Mouse (Mus musculus) neural tube, embryonic 12.5 days (tissue): ENCODE data around the gene Hes7. TPM values are rescaled to one million over a fixed set of nuclear protein-coding genes. Genes with fewer than 3 reads are reported as not detected.

Experiments used
- ATAC-seq: fragments of 200-750 bp; cut with Nextera tagmentation; 2 replicates; pipeline ENCODE4 v1.8.0; 2017; ENCODE audit warnings: low read depth, mild to moderate bottlenecking, moderate TSS enrichment, moderate library complexity; ENCODE audit not compliant: low FRiP score
- H3K27ac ChIP-seq: fragments of 300-500 bp; sonication (generic); 2 replicates; pipeline ENCODE4 v1.5.1; 2016
- H3K27me3 ChIP-seq: fragments of 300-500 bp; sonication (generic); replicated peaks from 2 replicates; pipeline ENCODE4 v1.6.1; 2016; ENCODE audit warnings: mild to moderate bottlenecking
- H3K36me3 ChIP-seq: fragments of 300-500 bp; sonication (generic); 2 replicates; pipeline ENCODE4 v1.6.1; 2016; ENCODE audit warnings: mild to moderate bottlenecking
- H3K4me1 ChIP-seq: fragments of 300-500 bp; sonication (generic); 2 replicates; pipeline ENCODE4 v1.6.1; 2016
- H3K4me2 ChIP-seq: fragments of 300-500 bp; sonication (generic); replicated peaks from 2 replicates; pipeline ENCODE4 v1.6.1; 2016; ENCODE audit warnings: mild to moderate bottlenecking
- H3K4me3 ChIP-seq: fragments of 300-500 bp; sonication (generic); 2 replicates; pipeline ENCODE4 v1.5.1; 2016
- H3K9ac ChIP-seq: fragments of 300-500 bp; sonication (generic); 2 replicates; pipeline ENCODE4 v1.6.1; 2016; ENCODE audit warnings: mild to moderate bottlenecking
- H3K9me3 ChIP-seq: fragments of 300-500 bp; sonication (generic); 2 replicates; pipeline ENCODE4 v1.6.1; 2016; ENCODE audit warnings: mild to moderate bottlenecking
- WGBS: fragments of 180-500 bp; shearing (Covaris S2); methylation state at CpG from one replicate; pipeline ENCODE4 v1.1.7; 2016; 5-methylcytosine and 5-hydroxymethylcytosine counted together
- polyA plus RNA-seq: library from polyadenylated mRNA; unstranded; fragments of >200 nt; fragmentation: Nextera tagmentation; extraction: Ambion mirVana; gene quantifications from 2 replicates; pipeline ENCODE4 v1.2.1, GENCODE M21; 2016

The Hes7 gene
- polyA plus RNA-seq, 1 experiment from 2014 or later = 0.28 TPM

- H3K9ac ChIP-seq = no peak overlapping the region
- no peak for ATAC-seq
- no peak overlapping the region for H3K4me2 ChIP-seq
- WGBS = 81% methylated on average over 2 of the region's 2 CpGs
- no peaks in the 10 kb centered on the region for H3K27me3 ChIP-seq
- peaks cover 87% of the 10 kb centered on the region for H3K36me3 ChIP-seq
- H3K27ac ChIP-seq = no peak overlapping the region
- no peaks in the 10 kb centered on the region for H3K9me3 ChIP-seq
- H3K4me1 ChIP-seq = no peaks in the 10 kb centered on the region
- H3K4me3 ChIP-seq = no peak overlapping the region
These were observed 14.4 kb upstream of the Hes7 start for GRCm38 (mm10) chr11:69105796-69106195.

GRCm38 (mm10) chr11:69106299-69106698 lies 13.9 kb upstream of the Hes7 start:
- Histone ChIP-seq H3K4me1 (no peaks in the 10 kb centered on the region), H3K4me2 (no peak overlapping the region), H3K4me3 (no peak overlapping the region), H3K9me3 (no peaks in the 10 kb centered on the region), H3K9ac (no peak overlapping the region), H3K36me3 (peaks cover 82% of the 10 kb centered on the region), H3K27ac (no peak overlapping the region), H3K27me3 (no peaks in the 10 kb centered on the region)
- no peak for ATAC-seq
- WGBS = 94% methylated on average over 11 of the region's 11 CpGs

DNA sequence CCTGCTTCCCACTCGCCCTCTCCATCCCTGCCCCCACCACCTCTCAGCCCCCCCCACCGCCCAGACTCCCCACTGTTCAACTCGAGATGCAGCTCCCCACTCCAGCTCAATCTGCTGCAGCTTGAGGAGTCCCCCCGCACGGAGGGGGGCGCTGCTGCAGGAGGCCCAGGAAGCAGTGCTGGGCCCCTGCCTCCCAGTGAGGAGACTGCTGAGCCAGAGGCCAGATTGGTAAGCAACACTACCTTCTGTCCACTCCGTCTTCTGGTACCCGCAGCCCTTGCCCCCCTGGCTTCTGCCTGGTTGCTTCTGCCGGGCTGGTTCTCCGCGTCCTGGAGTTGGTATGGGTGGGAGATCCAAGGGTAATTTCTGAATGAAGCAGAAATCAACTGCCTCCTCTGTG lies 13.4 kb upstream of the Hes7 start:
- Histone ChIP-seq H3K9ac (no peak overlapping the region), H3K9me3 (no peaks in the 10 kb centered on the region), H3K27ac (no peak overlapping the region), H3K36me3 (peaks cover 77% of the 10 kb centered on the region), H3K4me3 (no peak overlapping the region), H3K27me3 (no peaks in the 10 kb centered on the region), H3K4me1 (no peaks in the 10 kb centered on the region), H3K4me2 (no peak overlapping the region)
- 92% methylated on average over 11 of the region's 11 CpGs for WGBS
- ATAC-seq = no peak

GRCm38 (mm10) chr11:69107676-69108075 lies 12.5 kb upstream of the Hes7 start:
- no peaks in the 10 kb centered on the region for H3K9me3 ChIP-seq
- no peak overlapping the region for H3K9ac ChIP-seq
- H3K4me3 ChIP-seq = no peak overlapping the region
- no peaks in the 10 kb centered on the region for H3K4me1 ChIP-seq
- H3K27ac ChIP-seq = no peak overlapping the region
- ATAC-seq = no peak
- 92% methylated on average over 11 of the region's 11 CpGs for WGBS
- H3K36me3 ChIP-seq = peaks cover 69% of the 10 kb centered on the region
- no peaks in the 10 kb centered on the region for H3K27me3 ChIP-seq
- no peak overlapping the region for H3K4me2 ChIP-seq

DNA sequence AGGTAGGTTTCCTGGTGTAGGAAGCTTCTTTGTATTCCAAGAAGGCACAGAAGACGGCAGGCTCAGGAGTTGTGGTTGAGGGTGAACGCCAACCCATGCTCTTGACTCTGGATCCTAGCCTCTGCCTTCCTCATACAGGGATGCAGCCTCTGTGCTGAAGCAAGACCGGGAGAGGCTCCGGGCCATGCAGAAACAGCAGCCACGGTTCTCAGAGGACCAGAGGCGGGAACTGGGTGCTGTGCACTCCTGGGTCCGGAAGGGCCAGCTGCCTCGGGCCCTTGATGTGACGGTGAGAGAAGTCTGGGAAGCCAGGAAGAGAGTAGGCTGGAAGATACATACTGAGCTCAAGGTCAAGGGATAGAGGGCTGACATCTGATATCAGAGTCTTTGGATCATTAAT lies 12.0 kb upstream of the Hes7 start:
- WGBS = 94% methylated on average over 9 of the region's 9 CpGs
- ATAC-seq = no peak
- H3K27ac ChIP-seq = no peak overlapping the region
- no peak overlapping the region for H3K9ac ChIP-seq
- H3K27me3 ChIP-seq = no peaks in the 10 kb centered on the region
- no peaks in the 10 kb centered on the region for H3K9me3 ChIP-seq
- no peaks in the 10 kb centered on the region for H3K4me1 ChIP-seq
- H3K36me3 ChIP-seq = peaks cover 63% of the 10 kb centered on the region
- H3K4me3 ChIP-seq = no peak overlapping the region
- H3K4me2 ChIP-seq = no peak overlapping the region

- Histone ChIP-seq H3K9ac (no peak overlapping the region), H3K27ac (no peak overlapping the region), H3K9me3 (no peaks in the 10 kb centered on the region), H3K4me1 (no peaks in the 10 kb centered on the region), H3K36me3 (peaks cover 53% of the 10 kb centered on the region), H3K27me3 (no peaks in the 10 kb centered on the region), H3K4me2 (no peak overlapping the region), H3K4me3 (no peak overlapping the region)
- no peak for ATAC-seq
- 83% methylated on average over 13 of the region's 13 CpGs for WGBS
These were observed 10.9 kb upstream of the Hes7 start for GRCm38 (mm10) chr11:69109032-69109900.

- Histone ChIP-seq H3K4me3 (peak overlapping the region; percentile 39), H3K9me3 (no peaks in the 10 kb centered on the region), H3K4me2 (peak overlapping the region; percentile 56), H3K27ac (no peak overlapping the region), H3K4me1 (no peaks in the 10 kb centered on the region), H3K36me3 (peaks cover 41% of the 10 kb centered on the region), H3K27me3 (no peaks in the 10 kb centered on the region; the same call in 1 of the 2 replicates), H3K9ac (no peak overlapping the region; the same call in 1 of the 2 replicates)
- under 1% methylated on average over 30 of the region's 30 CpGs for WGBS
- ATAC-seq = 0 out of 2 replicates have a peak, but pooled peaks have one; percentile 29
These were observed 9.7 kb upstream of the Hes7 start for GRCm38 (mm10) chr11:69110319-69111046.

DNA sequence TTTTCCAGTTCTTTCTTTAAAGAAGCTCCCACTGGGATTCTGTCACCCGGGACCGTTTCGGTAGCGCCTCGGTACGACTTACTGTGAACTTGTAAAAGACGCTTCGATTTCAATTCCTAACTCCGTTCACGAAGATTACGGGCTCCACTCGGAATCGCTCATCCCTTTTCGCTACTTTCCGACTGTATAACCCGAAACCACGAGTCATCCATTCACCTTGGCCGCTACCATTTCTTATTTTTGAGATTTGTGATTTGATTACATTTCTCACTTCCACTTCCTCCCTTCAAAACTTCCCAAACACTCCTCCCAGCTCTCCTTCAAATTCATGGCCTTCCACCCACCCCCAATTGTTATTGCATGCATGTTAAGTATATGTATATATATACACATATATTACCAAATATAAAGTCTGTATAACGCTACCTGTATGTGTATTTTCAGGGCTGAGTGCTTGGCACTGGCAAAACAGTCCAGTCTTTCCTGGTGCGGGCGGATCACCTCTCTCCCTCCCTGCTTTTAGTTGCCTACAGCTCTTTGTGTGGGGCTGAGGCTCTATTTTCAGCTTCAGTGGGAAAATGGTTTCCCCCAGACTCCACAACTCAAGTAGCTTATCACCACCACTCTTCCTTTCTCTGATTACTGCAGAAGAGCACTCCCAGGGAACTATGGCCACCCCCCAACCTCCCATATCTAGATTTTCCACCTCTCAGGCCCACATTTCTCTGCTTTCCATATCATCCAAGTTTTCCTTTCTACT lies 9.0 kb upstream of the Hes7 start:
- ATAC-seq = no peak
- Histone ChIP-seq H3K4me2 (peak overlapping the region; percentile 56), H3K27ac (no peak overlapping the region), H3K4me3 (peak overlapping the region; percentile 39), H3K27me3 (no peaks in the 10 kb centered on the region; the same call in 1 of the 2 replicates), H3K9ac (no peak overlapping the region; the same call in 1 of the 2 replicates), H3K4me1 (no peaks in the 10 kb centered on the region), H3K36me3 (peaks cover 34% of the 10 kb centered on the region), H3K9me3 (no peaks in the 10 kb centered on the region)
- WGBS = 9% methylated on average over 21 of the region's 21 CpGs

- H3K4me3 ChIP-seq = no peak overlapping the region
- 0 out of 2 replicates have a peak, but pooled peaks cover under 1% of the 10 kb centered on the region for H3K4me1 ChIP-seq
- no peak for ATAC-seq
- peaks cover 2% of the 10 kb centered on the region; the same call in 1 of the 2 replicates for H3K27me3 ChIP-seq
- WGBS = 61% methylated on average over 4 of the region's 4 CpGs
- H3K9ac ChIP-seq = no peak overlapping the region
- peak overlapping the region; percentile 56 for H3K4me2 ChIP-seq
- no peak overlapping the region for H3K27ac ChIP-seq
- H3K36me3 ChIP-seq = peaks cover 28% of the 10 kb centered on the region
- no peaks in the 10 kb centered on the region for H3K9me3 ChIP-seq
These were observed 8.3 kb upstream of the Hes7 start for GRCm38 (mm10) chr11:69111865-69112264.

- no peak for ATAC-seq
- Histone ChIP-seq H3K4me3 (no peak overlapping the region), H3K4me1 (peaks cover 10% of the 10 kb centered on the region), H3K36me3 (peaks cover 6% of the 10 kb centered on the region), H3K4me2 (no peak overlapping the region), H3K9ac (no peak overlapping the region), H3K27me3 (peaks cover 4% of the 10 kb centered on the region; the same call in 1 of the 2 replicates), H3K9me3 (no peaks in the 10 kb centered on the region), H3K27ac (no peak overlapping the region)
- 78% methylated on average over 3 of the region's 3 CpGs for WGBS
These were observed 6.2 kb upstream of the Hes7 start for GRCm38 (mm10) chr11:69114018-69114417.

DNA sequence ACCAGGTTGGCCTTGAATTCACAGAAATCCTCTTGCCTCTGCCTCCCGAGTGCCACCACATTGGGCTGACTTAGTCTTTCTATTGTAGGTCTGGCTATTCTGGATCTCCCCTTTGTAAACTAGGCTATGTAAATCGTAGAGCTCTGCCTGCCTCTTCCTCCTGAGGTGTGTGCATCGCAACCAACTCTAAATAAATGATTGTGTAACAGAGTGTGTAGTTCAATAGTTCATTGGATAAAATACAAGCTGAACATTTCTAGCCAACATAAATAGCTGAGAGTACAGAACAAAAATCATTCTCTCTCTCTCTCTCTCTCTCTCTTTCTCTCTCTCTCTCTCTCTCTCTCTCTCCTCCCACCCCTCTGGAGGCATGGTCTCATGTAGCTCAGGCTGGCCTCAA lies 5.6 kb upstream of the Hes7 start:
- no peak for ATAC-seq
- Histone ChIP-seq H3K4me1 (peaks cover 17% of the 10 kb centered on the region), H3K36me3 (peaks cover under 1% of the 10 kb centered on the region; the same call in 1 of the 2 replicates), H3K27me3 (peaks cover 6% of the 10 kb centered on the region; the same call in 1 of the 2 replicates), H3K4me3 (no peak overlapping the region), H3K9me3 (no peaks in the 10 kb centered on the region), H3K9ac (no peak overlapping the region), H3K27ac (no peak overlapping the region), H3K4me2 (no peak overlapping the region)
- 91% methylated on average over 3 of the region's 3 CpGs for WGBS

GRCm38 (mm10) chr11:69116843-69117242 lies 3.4 kb upstream of the Hes7 start:
- Histone ChIP-seq H3K27me3 (peaks cover 16% of the 10 kb centered on the region; the same call in 1 of the 2 replicates), H3K4me2 (peak overlapping the region; percentile 97), H3K36me3 (no peaks in the 10 kb centered on the region), H3K4me1 (peaks cover 36% of the 10 kb centered on the region), H3K27ac (no peak overlapping the region), H3K9ac (no peak overlapping the region), H3K4me3 (no peak overlapping the region), H3K9me3 (no peaks in the 10 kb centered on the region)
- no peak for ATAC-seq
- 51% methylated on average over 5 of the region's 5 CpGs for whole genome bisulfite sequencing
